Mouse (Mus musculus) hindbrain, embryonic 12.5 days (tissue): Measurements from ENCODE around the gene Hgd. TPM values are rescaled to one million over a fixed set of nuclear protein-coding genes. Genes with fewer than 3 reads are reported as not detected.

Experiments
- ATAC-seq: fragments of 200-750 bp; cut with Nextera tagmentation; 2 replicates; pipeline ENCODE4 v1.8.0; 2017; ENCODE audit warnings: moderate TSS enrichment; ENCODE audit not compliant: low FRiP score
- H3K27ac ChIP-seq: fragments of 300-500 bp; sonication (generic); 2 replicates; pipeline ENCODE4 v1.5.1; 2016; ENCODE audit warnings: mild to moderate bottlenecking
- H3K27me3 ChIP-seq: fragments of 300-500 bp; sonication (generic); 2 replicates; pipeline ENCODE4 v1.6.1; 2016; ENCODE audit warnings: mild to moderate bottlenecking
- H3K36me3 ChIP-seq: fragments of 300-500 bp; sonication (generic); 2 replicates; pipeline ENCODE4 v1.6.1; 2016; ENCODE audit warnings: mild to moderate bottlenecking
- H3K4me1 ChIP-seq: fragments of 300-500 bp; sonication (generic); 2 replicates; pipeline ENCODE4 v1.6.1; 2016
- H3K4me2 ChIP-seq: fragments of 300-500 bp; sonication (generic); replicated peaks from 2 replicates; pipeline ENCODE4 v1.6.1; 2016; ENCODE audit warnings: mild to moderate bottlenecking
- H3K4me3 ChIP-seq: fragments of 300-500 bp; sonication (generic); 2 replicates; pipeline ENCODE4 v1.5.1; 2016; ENCODE audit warnings: mild to moderate bottlenecking
- H3K9ac ChIP-seq: fragments of 300-500 bp; sonication (generic); 2 replicates; pipeline ENCODE4 v1.6.1; 2016; ENCODE audit warnings: mild to moderate bottlenecking, moderate library complexity
- H3K9me3 ChIP-seq: fragments of 300-500 bp; sonication (generic); replicated peaks from 2 replicates; pipeline ENCODE4 v1.6.1; 2016; ENCODE audit warnings: mild to moderate bottlenecking
- WGBS: fragments of 180-500 bp; shearing (Covaris S2); methylation state at CpG from one replicate; pipeline ENCODE4 v1.1.7; 2016; 5-methylcytosine and 5-hydroxymethylcytosine counted together
- polyA plus RNA-seq: library from polyadenylated mRNA; unstranded; fragments of >200 nt; fragmentation: Nextera tagmentation; extraction: Ambion mirVana; gene quantifications from 2 replicates; pipeline ENCODE4 v1.2.1, GENCODE M21; 2016

Hgd gene
- polyA plus RNA-seq, 1 experiment from 2014 or later: not detected

DNA sequence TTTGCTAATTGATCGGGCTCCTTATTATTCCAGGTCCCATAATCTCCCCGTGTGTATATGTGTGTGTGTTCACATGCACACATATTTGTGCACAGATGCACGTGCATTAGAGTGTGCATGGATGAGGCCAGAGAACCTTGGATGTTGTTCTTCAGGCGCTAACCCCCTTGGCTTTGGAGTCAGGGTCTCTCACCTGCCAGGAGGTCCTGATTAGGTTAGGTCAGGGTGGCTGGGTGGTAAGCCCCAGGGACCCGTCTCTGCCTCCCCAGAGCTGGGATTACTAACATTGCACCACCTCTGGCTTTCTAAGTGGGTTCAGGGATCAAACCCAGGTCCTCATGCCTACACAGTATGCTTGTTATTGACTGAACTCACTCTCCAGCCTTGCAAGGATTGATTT lies 64.5 kb downstream of the Hgd start:
- 89% methylated on average over 5 of the region's 5 CpGs for WGBS
- Histone ChIP-seq H3K36me3 (peaks cover 45% of the 10 kb centered on the region), H3K4me1 (no peaks in the 10 kb centered on the region), H3K4me3 (no peak overlapping the region), H3K27me3 (no peaks in the 10 kb centered on the region), H3K27ac (no peak overlapping the region), H3K4me2 (no peak overlapping the region), H3K9me3 (no peaks in the 10 kb centered on the region), H3K9ac (no peak overlapping the region)
- no peak for ATAC-seq

GRCm38 (mm10) chr16:37645211-37645610 lies 65.3 kb downstream of the Hgd start:
- H3K9me3 ChIP-seq: no peaks in the 10 kb centered on the region
- no peak overlapping the region for H3K4me3 ChIP-seq
- no peaks in the 10 kb centered on the region for H3K27me3 ChIP-seq
- WGBS: 91% methylated on average over 8 of the region's 8 CpGs
- no peak for ATAC-seq
- peaks cover 45% of the 10 kb centered on the region for H3K36me3 ChIP-seq
- no peak overlapping the region for H3K4me2 ChIP-seq
- no peak overlapping the region for H3K9ac ChIP-seq
- H3K4me1 ChIP-seq: no peaks in the 10 kb centered on the region
- no peak overlapping the region for H3K27ac ChIP-seq

- WGBS: 91% methylated on average over 3 of the region's 3 CpGs
- Histone ChIP-seq H3K27me3 (no peaks in the 10 kb centered on the region), H3K9ac (no peak overlapping the region), H3K4me2 (no peak overlapping the region), H3K36me3 (peaks cover 45% of the 10 kb centered on the region), H3K27ac (no peak overlapping the region), H3K4me1 (no peaks in the 10 kb centered on the region), H3K9me3 (no peaks in the 10 kb centered on the region), H3K4me3 (no peak overlapping the region)
- ATAC-seq: no peak
Measured at GRCm38 (mm10) chr16:37645799-37646198, 65.8 kb downstream of the Hgd start.

GRCm38 (mm10) chr16:37647067-37647466 lies 67.1 kb downstream of the Hgd start:
- H3K9ac ChIP-seq: no peak overlapping the region
- no peak overlapping the region for H3K27ac ChIP-seq
- H3K27me3 ChIP-seq: no peaks in the 10 kb centered on the region
- WGBS: 92% methylated on average over 16 of the region's 16 CpGs
- H3K4me2 ChIP-seq: no peak overlapping the region
- H3K4me3 ChIP-seq: no peak overlapping the region
- peaks cover 49% of the 10 kb centered on the region for H3K36me3 ChIP-seq
- no peak for ATAC-seq
- no peaks in the 10 kb centered on the region for H3K9me3 ChIP-seq
- 0 out of 2 replicates have a peak, but pooled peaks cover under 1% of the 10 kb centered on the region for H3K4me1 ChIP-seq

DNA sequence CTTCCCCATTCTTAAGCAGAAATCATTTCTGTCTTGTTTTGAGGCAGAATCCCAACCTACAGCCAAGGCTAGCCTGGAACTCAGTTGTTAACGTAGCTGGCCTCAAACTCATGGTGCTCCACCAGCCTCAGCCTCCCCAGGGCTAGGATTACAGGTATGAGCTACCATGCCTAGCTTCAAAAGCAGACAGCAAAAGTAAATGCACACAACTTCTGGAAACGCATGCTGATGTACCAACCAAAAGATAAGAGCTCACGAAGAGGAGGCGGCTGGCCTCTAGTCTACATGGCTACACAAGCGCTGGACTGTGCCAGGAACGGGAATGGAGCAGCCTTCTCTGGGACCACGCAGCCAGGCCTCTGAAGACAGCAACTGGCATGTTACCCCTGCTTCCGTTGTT lies 68.0 kb downstream of the Hgd start:
- H3K9ac ChIP-seq: no peak overlapping the region
- 95% methylated on average over 8 of the region's 8 CpGs for whole genome bisulfite sequencing
- peaks cover 49% of the 10 kb centered on the region for H3K36me3 ChIP-seq
- no peaks in the 10 kb centered on the region for H3K9me3 ChIP-seq
- H3K4me3 ChIP-seq: no peak overlapping the region
- no peak overlapping the region for H3K4me2 ChIP-seq
- ATAC-seq: no peak
- H3K4me1 ChIP-seq: peaks cover 9% of the 10 kb centered on the region
- H3K27me3 ChIP-seq: no peaks in the 10 kb centered on the region
- H3K27ac ChIP-seq: no peak overlapping the region

- WGBS: 93% methylated on average over 5 of the region's 5 CpGs
- no peak overlapping the region for H3K27ac ChIP-seq
- H3K9ac ChIP-seq: no peak overlapping the region
- H3K4me3 ChIP-seq: no peak overlapping the region
- no peak for ATAC-seq
- no peaks in the 10 kb centered on the region for H3K9me3 ChIP-seq
- H3K4me1 ChIP-seq: peaks cover 12% of the 10 kb centered on the region
- H3K27me3 ChIP-seq: no peaks in the 10 kb centered on the region
- no peak overlapping the region for H3K4me2 ChIP-seq
- peaks cover 47% of the 10 kb centered on the region for H3K36me3 ChIP-seq
Measured at GRCm38 (mm10) chr16:37649068-37649467, 69.1 kb downstream of the Hgd start.

- Histone ChIP-seq H3K9ac (no peak overlapping the region), H3K4me1 (peaks cover 28% of the 10 kb centered on the region), H3K4me2 (no peak overlapping the region), H3K27ac (no peak overlapping the region), H3K4me3 (no peak overlapping the region), H3K36me3 (peaks cover 23% of the 10 kb centered on the region), H3K27me3 (no peaks in the 10 kb centered on the region), H3K9me3 (no peaks in the 10 kb centered on the region)
- no peak for ATAC-seq
- 92% methylated on average over 5 of the region's 5 CpGs for whole genome bisulfite sequencing
Measured at GRCm38 (mm10) chr16:37651467-37651866, 71.5 kb downstream of the Hgd start.

DNA sequence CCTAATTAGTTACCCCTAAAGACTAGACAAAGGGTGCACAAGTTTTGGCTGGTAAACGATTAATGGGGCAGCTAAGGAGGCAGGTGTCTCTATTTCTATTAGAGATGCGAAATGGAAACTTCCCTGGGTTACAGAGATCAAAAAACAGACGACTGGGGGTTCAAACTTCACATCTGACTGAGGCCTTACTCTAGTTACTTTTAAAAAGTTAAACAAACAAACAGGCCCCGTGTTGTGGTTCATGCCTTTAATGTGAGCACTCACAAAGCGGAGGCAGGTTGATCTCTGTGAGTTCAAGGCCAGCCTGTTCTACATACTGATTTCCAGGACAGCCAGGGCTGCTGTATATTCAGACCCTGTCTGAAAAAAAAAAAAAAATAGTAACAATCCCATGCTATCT lies 72.7 kb downstream of the Hgd start:
- H3K9ac ChIP-seq: no peak overlapping the region
- H3K4me3 ChIP-seq: 0 out of 2 replicates have a peak overlapping the region, but pooled peaks have one; percentile 52
- 87% methylated on average over 5 of the region's 5 CpGs for WGBS
- no peaks in the 10 kb centered on the region for H3K27me3 ChIP-seq
- H3K27ac ChIP-seq: no peak overlapping the region
- H3K4me2 ChIP-seq: peak overlapping the region; percentile 65
- peaks cover 33% of the 10 kb centered on the region for H3K4me1 ChIP-seq
- peaks cover 11% of the 10 kb centered on the region; the same call in 1 of the 2 replicates for H3K36me3 ChIP-seq
- no peak for ATAC-seq
- H3K9me3 ChIP-seq: no peaks in the 10 kb centered on the region

GRCm38 (mm10) chr16:37653058-37653457 lies 73.1 kb downstream of the Hgd start:
- Histone ChIP-seq H3K4me2 (peak overlapping the region; percentile 65), H3K27ac (no peak overlapping the region), H3K4me3 (peak overlapping the region; percentile 52), H3K4me1 (peaks cover 33% of the 10 kb centered on the region), H3K9ac (no peak overlapping the region), H3K9me3 (no peaks in the 10 kb centered on the region), H3K36me3 (peaks cover 7% of the 10 kb centered on the region; the same call in 1 of the 2 replicates), H3K27me3 (no peaks in the 10 kb centered on the region)
- no peak for ATAC-seq
- WGBS: 89% methylated on average over 1 of the region's 1 CpGs

GRCm38 (mm10) chr16:37653731-37654657 lies 74.0 kb downstream of the Hgd start, which contains the start of gene Ndufb4:
TSS of gene Ndufb4 (minus strand) at chr16:37654453.
- under 1% methylated on average over 51 of the region's 58 CpGs for WGBS
- peaks cover 33% of the 10 kb centered on the region for H3K4me1 ChIP-seq
- H3K4me3 ChIP-seq: peak within 1 kb of the TSS; percentile 52
- H3K9ac ChIP-seq: peak within 1 kb of the TSS; percentile 76
- H3K4me2 ChIP-seq: peak within 1 kb of the TSS; percentile 65
- no peaks in the 10 kb centered on the region for H3K9me3 ChIP-seq
- peak within 1 kb of the TSS; percentile 80 for H3K27ac ChIP-seq
- no peaks in the 10 kb centered on the region for H3K27me3 ChIP-seq
- peaks cover 4% of the 10 kb centered on the region; the same call in 1 of the 2 replicates for H3K36me3 ChIP-seq
- ATAC-seq: peak; percentile 93

- 58% methylated on average over 4 of the region's 4 CpGs for WGBS
- no peaks in the 10 kb centered on the region for H3K27me3 ChIP-seq
- ATAC-seq: peak; percentile 0; the same call in 1 of the 2 replicates
- H3K4me2 ChIP-seq: peak overlapping the region; percentile 51
- no peaks in the 10 kb centered on the region for H3K9me3 ChIP-seq
- 0 out of 2 replicates have a peak overlapping the region, but pooled peaks have one; percentile 52 for H3K4me3 ChIP-seq
- H3K36me3 ChIP-seq: peaks cover 4% of the 10 kb centered on the region; the same call in 1 of the 2 replicates
- 0 out of 2 replicates have a peak overlapping the region, but pooled peaks have one; percentile 44 for H3K27ac ChIP-seq
- no peak overlapping the region for H3K9ac ChIP-seq
- peaks cover 33% of the 10 kb centered on the region for H3K4me1 ChIP-seq
Measured at GRCm38 (mm10) chr16:37654831-37655455, 75.0 kb downstream of the Hgd start.

GRCm38 (mm10) chr16:37655756-37656347 lies 75.9 kb downstream of the Hgd start:
- Histone ChIP-seq H3K4me2 (no peak overlapping the region), H3K9me3 (no peaks in the 10 kb centered on the region), H3K4me1 (peaks cover 33% of the 10 kb centered on the region), H3K36me3 (peaks cover 4% of the 10 kb centered on the region; the same call in 1 of the 2 replicates), H3K9ac (no peak overlapping the region), H3K27ac (peak overlapping the region; percentile 50), H3K27me3 (no peaks in the 10 kb centered on the region), H3K4me3 (no peak overlapping the region)
- WGBS: 16% methylated on average over 4 of the region's 4 CpGs
- ATAC-seq: no peak
